Mouse (Mus musculus) embryonic facial prominence, embryonic 11.5 days (tissue): ENCODE results near the gene Vmn1r230. TPM values are rescaled to one million over a fixed set of nuclear protein-coding genes. Genes with fewer than 3 reads are reported as not detected.

Source experiments
- ATAC-seq: fragments of 200-750 bp; cut with Nextera tagmentation; replicated peaks from 2 replicates; pipeline ENCODE4 v1.8.0; 2017; ENCODE audit warnings: low read depth; ENCODE audit not compliant: insufficient number of reproducible peaks, low FRiP score, low TSS enrichment
- DNase-seq: peaks from one replicate; pipeline ENCODE4 v3.0.0-alpha.2; 2015; ENCODE audit warnings: low spot score
- H3K27ac ChIP-seq: fragments of 300-500 bp; sonication (generic); replicated peaks from 2 replicates; pipeline ENCODE4 v1.5.1; 2014; ENCODE audit warnings: mild to moderate bottlenecking, low read depth, low read length, control low read depth
- H3K27me3 ChIP-seq: fragments of 300-500 bp; sonication (generic); 2 replicates; pipeline ENCODE4 v1.6.1; 2014; ENCODE audit warnings: mild to moderate bottlenecking, low read length, moderate library complexity, mixed read lengths; ENCODE audit not compliant: control insufficient read depth, insufficient read depth
- H3K36me3 ChIP-seq: fragments of 300-500 bp; sonication (generic); replicated peaks from 2 replicates; pipeline ENCODE4 v1.6.1; 2014; ENCODE audit warnings: low read depth, mild to moderate bottlenecking, low read length, moderate library complexity, mixed read lengths; ENCODE audit not compliant: control insufficient read depth, insufficient read depth
- H3K4me1 ChIP-seq: fragments of 300-500 bp; sonication (generic); 2 replicates; pipeline ENCODE4 v1.6.1; 2014; ENCODE audit warnings: low read length, mixed read lengths; ENCODE audit not compliant: control insufficient read depth, insufficient read depth
- H3K4me2 ChIP-seq: fragments of 300-500 bp; sonication (generic); 2 replicates; pipeline ENCODE4 v1.6.1; 2014; ENCODE audit warnings: low read depth, mild to moderate bottlenecking, control low read depth, low read length, moderate library complexity
- H3K4me3 ChIP-seq: fragments of 300-500 bp; sonication (generic); 2 replicates; pipeline ENCODE4 v1.5.1; 2014; ENCODE audit warnings: low read depth, low read length, control low read depth
- H3K9ac ChIP-seq: fragments of 300-500 bp; sonication (generic); replicated peaks from 2 replicates; pipeline ENCODE4 v1.6.1; 2014; ENCODE audit warnings: mild to moderate bottlenecking, control low read depth, low read length
- H3K9me3 ChIP-seq: fragments of 300-500 bp; sonication (generic); replicated peaks from 2 replicates; pipeline ENCODE4 v1.6.1; 2016; ENCODE audit warnings: mild to moderate bottlenecking, low read length, inconsistent platforms, mixed read lengths; ENCODE audit not compliant: control insufficient read depth
- WGBS: fragments of 180-500 bp; shearing (Covaris S2); extraction: QIAGEN DNeasy Blood & Tissue Kit; methylation state at CpG from one replicate; pipeline ENCODE4 v1.1.7; 2014; 5-methylcytosine and 5-hydroxymethylcytosine counted together
- polyA plus RNA-seq: library from polyadenylated mRNA; unstranded; fragments of >200 nt; fragmentation: Nextera tagmentation; extraction: Ambion mirVana; gene quantifications from 2 replicates; pipeline ENCODE4 v1.2.1, GENCODE M21; 2014

Vmn1r230 gene
- polyA plus RNA-seq = not detected in 2 replicates

DNA sequence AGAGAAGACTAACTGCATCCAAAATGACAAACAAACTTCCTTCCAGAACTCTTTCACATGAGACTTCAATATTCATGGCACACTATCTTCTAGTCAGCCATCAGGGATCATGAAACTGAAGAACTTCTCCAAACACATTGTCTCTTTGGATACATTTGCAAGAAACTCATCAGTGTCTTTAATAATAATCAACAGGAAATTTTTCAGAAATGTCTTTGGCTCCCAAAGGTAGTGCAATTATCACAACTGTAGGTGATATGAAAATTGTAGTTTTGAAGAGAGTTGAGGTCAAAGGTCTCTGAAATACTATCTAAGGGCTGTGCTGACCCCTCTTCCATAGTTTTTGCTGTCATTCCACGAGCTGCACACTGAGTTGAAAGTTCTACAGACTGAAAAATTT, at the start of gene Vmn1r230:
Gene Vmn1r230 (plus strand): TSS at position 301 of the 400 bp plus-strand sequence.
- no peak within 1 kb of the TSS for H3K27ac ChIP-seq
- DNase-seq (no peak), ATAC-seq (no peak)
- H3K4me1 ChIP-seq = no peaks in the 10 kb centered on the region
- H3K4me2 ChIP-seq = no peak within 1 kb of the TSS
- H3K9me3 ChIP-seq = no peaks in the 10 kb centered on the region
- H3K4me3 ChIP-seq = no peak within 1 kb of the TSS
- H3K36me3 ChIP-seq = no peaks in the 10 kb centered on the region
- WGBS = 31% methylated on average over 1 of the region's 1 CpGs
- no peaks in the 10 kb centered on the region for H3K27me3 ChIP-seq
- H3K9ac ChIP-seq = no peak within 1 kb of the TSS

DNA sequence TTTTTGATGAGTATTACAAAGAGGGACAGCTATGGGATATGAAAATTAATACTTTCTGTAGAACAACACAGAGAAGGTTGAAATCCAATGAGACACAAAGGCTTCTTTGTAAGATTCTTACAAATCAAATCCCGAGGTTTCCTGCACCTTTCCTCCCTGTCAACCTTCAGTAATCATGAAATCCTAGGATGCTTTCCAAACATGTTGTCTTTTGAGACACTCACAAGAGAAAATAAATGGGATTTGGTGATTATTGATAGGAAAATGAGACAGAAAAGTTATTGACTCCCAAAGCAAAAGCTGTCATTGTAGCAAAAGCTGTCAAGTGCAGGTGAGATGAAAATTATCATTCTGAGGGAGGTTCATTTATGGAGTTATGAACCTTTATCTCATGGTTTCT, 29.0 kb upstream of the Vmn1r230 start, which contains the start of gene Vmn1r229:
Gene Vmn1r229 (plus strand): TSS at position 301 of the 400 bp plus-strand sequence.
- DNase-seq (no peak), ATAC-seq (no peak)
- no peaks in the 10 kb centered on the region for H3K9me3 ChIP-seq
- H3K9ac ChIP-seq = no peak within 1 kb of the TSS
- no peaks in the 10 kb centered on the region for H3K4me1 ChIP-seq
- H3K27me3 ChIP-seq = no peaks in the 10 kb centered on the region
- H3K4me3 ChIP-seq = no peak within 1 kb of the TSS
- H3K4me2 ChIP-seq = no peak within 1 kb of the TSS
- 51% methylated on average over 1 of the region's 1 CpGs for WGBS
- H3K27ac ChIP-seq = no peak within 1 kb of the TSS
- no peaks in the 10 kb centered on the region for H3K36me3 ChIP-seq

Other genes with a start within 250 kb of the Vmn1r230 start
- 0.04 and 0.06 TPM in 2 replicates for gene Vmn2r110, start 244.0 kb upstream of the Vmn1r230 start, polyA plus RNA-seq
- gene Fpr-rs3, start 215.6 kb upstream of the Vmn1r230 start, polyA plus RNA-seq = not detected in 2 replicates
- gene Vmn1r226, start 157.6 kb upstream of the Vmn1r230 start, polyA plus RNA-seq = not detected in 2 replicates
- not detected in 2 replicates for gene Vmn1r227, start 110.6 kb upstream of the Vmn1r230 start, polyA plus RNA-seq
- not detected in 2 replicates for gene Vmn1r228, start 54.3 kb upstream of the Vmn1r230 start, polyA plus RNA-seq
- not detected in 2 replicates for gene Vmn1r229, start 28.9 kb upstream of the Vmn1r230 start, polyA plus RNA-seq
- not detected in 2 replicates for gene Vmn1r231, start 64.6 kb downstream of the Vmn1r230 start, polyA plus RNA-seq
- gene Vmn1r232, start 79.3 kb downstream of the Vmn1r230 start, polyA plus RNA-seq = not detected in 2 replicates
- gene Ppp2r1a, start 104.9 kb downstream of the Vmn1r230 start, polyA plus RNA-seq = 441 and 476 TPM in 2 replicates
- gene Vmn1r233, start 156.0 kb downstream of the Vmn1r230 start, polyA plus RNA-seq = not detected in 2 replicates
- gene Zfp160, start 168.5 kb downstream of the Vmn1r230 start, polyA plus RNA-seq = 18.8 and 19.1 TPM in 2 replicates